Mouse (Mus musculus) brain, embryonic 14.5 days (tissue): ENCODE measurements around the gene Zap70. TPM values are rescaled to one million over a fixed set of nuclear protein-coding genes. Genes with fewer than 3 reads are reported as not detected.
"Not testable (repeated sequence)": the region's sequence is repeated elsewhere in the genome, so short reads cannot be mapped to it uniquely, and the experiment has no call there.

Experiments
- DNase-seq: peaks from one replicate; pipeline ENCODE4 v3.0.0-alpha.2; 2011; ENCODE audit warnings: low read depth
- CTCF ChIP-seq: fragments of 200-500 bp; IDR thresholded peaks from 2 replicates; pipeline ENCODE4 v1.5.1; 2012; ENCODE audit warnings: inconsistent platforms, mild to moderate bottlenecking, moderate library complexity, borderline replicate concordance; ENCODE audit not compliant: insufficient read depth, insufficient read length; ENCODE audit errors: extremely low read depth
- POLR2A ChIP-seq: fragments of 200-500 bp; IDR thresholded peaks from 2 replicates; pipeline ENCODE4 v1.6.1; 2012; ENCODE audit warnings: mild to moderate bottlenecking, inconsistent platforms, borderline replicate concordance; ENCODE audit not compliant: poor library complexity, insufficient read depth, insufficient read length, severe bottlenecking; ENCODE audit errors: extremely low read depth
- polyA plus RNA-seq: library from polyadenylated mRNA; depleted of rRNA; stranded (reverse); fragments of >200 nt; gene quantifications from 2 replicates; pipeline ENCODE4 v1.2.3, GENCODE M21; 2012; rRNA removed

Zap70 gene
- polyA plus RNA-seq, 1 experiment, result 1.8 TPM

- no peak for DNase-seq
Observed at GRCm38 (mm10) chr1:36807782-36808565, 46.4 kb downstream of the Zap70 start.

DNA sequence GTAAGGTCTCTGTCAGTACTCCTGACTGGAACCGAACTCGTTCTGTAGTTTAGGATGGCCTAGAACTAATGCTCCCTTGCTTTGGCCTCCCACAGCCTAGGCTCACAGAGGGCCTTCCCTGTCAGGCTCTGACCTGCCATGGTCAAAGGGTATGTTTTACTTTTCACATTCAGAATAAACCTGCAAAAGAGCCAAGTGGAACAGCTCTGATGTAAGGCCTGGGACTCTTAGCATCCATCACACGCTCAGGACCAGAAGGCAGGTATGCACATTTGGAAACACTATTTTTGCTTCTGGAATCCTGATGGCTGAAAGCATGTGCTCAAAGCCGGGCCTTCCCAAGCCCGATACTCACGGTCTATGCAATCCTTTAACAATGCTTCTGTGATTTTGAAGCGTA lies 50.2 kb downstream of the Zap70 start:
- DNase-seq, result no peak
- no peak for TF ChIP-seq CTCF
- no peak for TF ChIP-seq POLR2A

More at GRCm38 (mm10) chr1:36807782-36808565, 46.4 kb downstream of the Zap70 start:
- no peak for TF ChIP-seq CTCF
- no peak for TF ChIP-seq POLR2A

DNA sequence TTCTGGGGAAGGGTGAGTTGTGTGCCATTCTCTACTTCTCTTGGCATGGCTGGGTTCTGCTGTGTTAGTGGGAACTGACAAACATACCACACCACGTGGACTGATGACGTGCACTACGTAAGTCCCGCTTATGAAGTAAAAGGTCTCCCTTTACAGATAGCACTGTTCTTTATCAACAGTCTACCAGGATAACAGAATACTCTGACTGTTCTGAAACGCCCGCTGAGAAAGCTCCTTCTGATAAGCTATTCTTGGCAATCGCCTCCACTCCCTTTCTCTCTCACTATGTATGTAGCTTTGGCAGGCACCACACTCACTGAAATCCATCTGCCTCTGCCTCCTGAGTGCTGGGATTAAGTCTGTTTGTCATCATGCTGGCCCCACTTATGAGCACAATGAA lies 51.8 kb downstream of the Zap70 start:
- DNase-seq, result peak; percentile 69
- TF ChIP-seq POLR2A (no peak), CTCF (no peak)

DNA sequence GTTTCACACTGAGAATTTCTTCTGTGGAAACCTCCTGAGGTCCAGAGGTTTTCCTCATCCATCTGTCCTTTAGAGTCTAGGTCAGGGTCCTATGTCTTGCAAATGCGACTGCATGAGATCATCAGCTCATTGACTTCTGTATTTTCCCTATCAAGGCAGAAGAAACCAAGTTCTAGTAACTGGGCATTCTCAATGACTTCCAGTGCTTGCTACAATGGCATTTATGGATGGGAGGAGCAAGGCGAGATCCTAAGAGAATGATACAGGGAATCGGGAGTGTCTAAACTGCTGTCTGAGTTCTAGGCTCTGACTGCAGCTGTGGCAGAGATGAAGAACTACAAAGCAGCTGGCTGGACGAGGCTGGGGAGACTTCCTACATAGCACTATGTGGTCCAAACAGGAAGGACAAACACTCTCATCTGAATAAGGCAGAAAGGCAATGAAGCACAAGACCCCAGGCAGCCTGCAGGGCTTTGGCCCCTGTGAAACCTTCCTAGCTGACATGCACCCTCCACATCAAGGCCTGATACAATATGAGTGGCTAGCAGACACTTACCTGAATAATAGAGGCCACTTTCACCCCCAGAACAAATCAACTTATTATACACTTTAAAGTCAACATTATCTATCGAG lies 52.8 kb downstream of the Zap70 start:
- DNase-seq, result no peak
- TF ChIP-seq CTCF (no peak), POLR2A (no peak)

- TF ChIP-seq POLR2A (no peak), CTCF (no peak)
- DNase-seq, result no peak
Observed at GRCm38 (mm10) chr1:36815166-36815565, 53.6 kb downstream of the Zap70 start.

DNA sequence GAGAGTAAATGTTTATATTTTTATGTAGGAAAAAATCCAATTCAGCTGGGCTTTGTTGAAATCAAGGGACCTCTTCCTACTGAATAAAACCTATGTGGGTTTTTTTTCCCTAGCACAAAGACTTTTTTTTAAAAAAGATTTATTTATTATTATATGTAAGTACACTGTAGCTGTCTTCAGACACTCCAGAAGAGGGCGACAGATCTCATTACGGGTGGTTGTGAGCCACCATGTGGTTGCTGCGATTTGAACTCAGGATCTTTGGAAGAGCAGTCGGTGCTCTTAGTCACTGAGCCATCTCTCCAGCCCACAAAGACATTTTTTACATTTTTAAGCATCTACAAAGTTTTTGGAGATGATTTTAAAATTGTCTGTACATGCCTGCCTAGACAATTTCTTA lies 60.3 kb downstream of the Zap70 start:
- DNase-seq, result not testable (repeated sequence)

DNA sequence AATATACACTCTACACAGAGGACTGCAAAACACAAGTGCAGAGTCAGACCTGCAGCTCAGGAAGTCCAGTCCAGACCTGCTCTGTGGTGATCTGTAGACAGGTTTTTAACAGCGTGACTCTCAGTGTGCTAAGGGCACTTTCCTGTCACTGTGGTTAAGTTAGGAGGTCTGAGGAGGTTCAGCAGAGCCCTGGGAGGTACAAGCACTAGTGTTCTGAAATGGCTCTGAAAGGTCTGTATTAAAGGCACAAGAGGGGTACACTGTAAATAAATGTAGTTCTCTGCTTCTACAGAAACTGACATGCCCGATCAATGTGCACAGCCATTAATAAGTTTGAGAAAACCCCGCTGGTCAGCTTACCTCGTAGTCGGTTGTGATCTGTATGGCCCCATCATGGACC lies 62.8 kb downstream of the Zap70 start:
- no peak for DNase-seq
- TF ChIP-seq CTCF (no peak), POLR2A (no peak)

- TF ChIP-seq POLR2A, result no peak
- no peak for TF ChIP-seq CTCF
- DNase-seq, result peak; percentile 23
Observed at GRCm38 (mm10) chr1:36830913-36831866, 69.6 kb downstream of the Zap70 start.

Other genes starting within 250 kb of the Zap70 start
- gene Cnnm3, start 249.9 kb upstream of the Zap70 start, polyA plus RNA-seq, result 33.6 TPM in 2 replicates
- gene Ankrd23, start 224.9 kb upstream of the Zap70 start, polyA plus RNA-seq, result 18.1 and 19.8 TPM in 2 replicates
- gene Gm42417, start 222.4 kb upstream of the Zap70 start, polyA plus RNA-seq, result 0.07 and 0.08 TPM in 2 replicates
- gene Ankrd39, start 214.4 kb upstream of the Zap70 start, polyA plus RNA-seq, result 20.7 and 24.1 TPM in 2 replicates
- 64.2 and 66.1 TPM in 2 replicates for gene Sema4c, start 203.4 kb upstream of the Zap70 start, polyA plus RNA-seq
- gene Fam178b, start 78.6 kb upstream of the Zap70 start, polyA plus RNA-seq, result 0.22 and 0.32 TPM in 2 replicates
- gene Cox5b, start 70.3 kb upstream of the Zap70 start, polyA plus RNA-seq, result 318 and 374 TPM in 2 replicates
- gene 4933424G06Rik, start 51.6 kb upstream of the Zap70 start, polyA plus RNA-seq, result 0.11 and 0.12 TPM in 2 replicates
- gene Actr1b, start 47.4 kb upstream of the Zap70 start, polyA plus RNA-seq, result 208 and 288 TPM in 2 replicates
- 28.5 and 48.1 TPM in 2 replicates for gene Tmem131, start 181.9 kb downstream of the Zap70 start, polyA plus RNA-seq